Mouse (Mus musculus) neural tube, embryonic 14.5 days (tissue): ENCODE results near the gene Izumo2. TPM values are rescaled to one million over a fixed set of nuclear protein-coding genes. Genes with fewer than 3 reads are reported as not detected.
A peak's percentile ranks its signal among the peaks of the same experiment; 100 is the strongest.

Source experiments
- ATAC-seq: fragments of 200-750 bp; cut with Nextera tagmentation; 2 replicates; pipeline ENCODE4 v1.8.0; 2017; ENCODE audit warnings: low read depth, mild to moderate bottlenecking, moderate TSS enrichment, moderate library complexity
- H3K27ac ChIP-seq: fragments of 300-500 bp; sonication (generic); 2 replicates; pipeline ENCODE4 v1.5.1; 2014; ENCODE audit warnings: low read depth, mild to moderate bottlenecking, control low read depth, low read length, moderate library complexity, mixed read lengths
- H3K27me3 ChIP-seq: fragments of 300-500 bp; sonication (generic); 2 replicates; pipeline ENCODE4 v1.6.1; 2014; ENCODE audit warnings: low read length; ENCODE audit not compliant: control insufficient read depth, insufficient read depth
- H3K36me3 ChIP-seq: fragments of 300-500 bp; sonication (generic); 2 replicates; pipeline ENCODE4 v1.6.1; 2014; ENCODE audit warnings: low read length, mixed read lengths; ENCODE audit not compliant: control insufficient read depth, insufficient read depth
- H3K4me1 ChIP-seq: fragments of 300-500 bp; sonication (generic); 2 replicates; pipeline ENCODE4 v1.6.1; 2014; ENCODE audit warnings: low read length; ENCODE audit not compliant: control insufficient read depth, insufficient read depth
- H3K4me2 ChIP-seq: fragments of 300-500 bp; sonication (generic); 2 replicates; pipeline ENCODE4 v1.6.1; 2014; ENCODE audit warnings: mild to moderate bottlenecking, low read depth, low read length, control low read depth
- H3K4me3 ChIP-seq: fragments of 300-500 bp; sonication (generic); 2 replicates; pipeline ENCODE4 v1.5.1; 2014; ENCODE audit warnings: low read depth, low read length, control low read depth, mixed read lengths
- H3K9ac ChIP-seq: fragments of 300-500 bp; sonication (generic); replicated peaks from 2 replicates; pipeline ENCODE4 v1.6.1; 2014; ENCODE audit warnings: low read depth, mild to moderate bottlenecking, control low read depth, low read length, mixed read lengths
- H3K9me3 ChIP-seq: fragments of 300-500 bp; sonication (generic); 2 replicates; pipeline ENCODE4 v1.6.1; 2016; ENCODE audit warnings: low read length; ENCODE audit not compliant: control insufficient read depth
- WGBS: fragments of 180-500 bp; shearing (Covaris S2); extraction: QIAGEN DNeasy Blood & Tissue Kit; methylation state at CpG from one replicate; pipeline ENCODE4 v1.1.7; 2014; 5-methylcytosine and 5-hydroxymethylcytosine counted together
- polyA plus RNA-seq: library from polyadenylated mRNA; unstranded; fragments of >200 nt; fragmentation: Nextera tagmentation; extraction: Ambion mirVana; gene quantifications from 2 replicates; pipeline ENCODE4 v1.2.1, GENCODE M21; 2014

Izumo2 gene
- polyA plus RNA-seq, 1 experiment from 2014 or later = not detected

DNA sequence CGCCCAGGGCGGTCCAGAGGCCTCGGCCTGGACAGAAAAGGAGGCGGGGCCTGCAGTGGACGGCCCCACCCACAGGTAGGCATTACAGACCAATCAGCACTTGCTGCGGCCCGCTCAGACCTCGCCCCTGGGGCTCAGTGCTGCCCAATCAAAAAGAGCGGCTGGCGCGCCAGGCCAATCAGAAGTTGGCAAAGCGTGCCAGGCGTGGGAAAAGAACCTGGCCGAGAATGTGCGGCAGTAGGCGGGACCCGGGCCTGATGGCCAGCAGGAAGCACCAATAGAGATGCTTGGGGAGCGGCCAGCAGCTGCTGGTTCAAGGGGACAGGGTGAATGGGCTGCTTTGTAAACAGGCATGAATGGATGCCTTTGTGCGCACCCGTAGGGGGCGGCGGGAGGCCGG, 37.7 kb upstream of the Izumo2 start, which contains the start of gene Myh14:
Gene Myh14, minus strand, starts transcription at position 41 of the 400 bp plus-strand sequence.
- H3K4me2 ChIP-seq = peak within 1 kb of the TSS; percentile 41
- H3K27ac ChIP-seq = no peak within 1 kb of the TSS; the same call in 1 of the 2 replicates
- under 1% methylated on average over 22 of the region's 23 CpGs for WGBS
- H3K36me3 ChIP-seq = no peaks in the 10 kb centered on the region
- H3K4me3 ChIP-seq = peak within 1 kb of the TSS; percentile 24
- H3K9ac ChIP-seq = no peak within 1 kb of the TSS; the same call in 1 of the 2 replicates
- no peaks in the 10 kb centered on the region for H3K9me3 ChIP-seq
- peaks cover 4% of the 10 kb centered on the region; the same call in 1 of the 2 replicates for H3K27me3 ChIP-seq
- peak; percentile 97 for ATAC-seq
- H3K4me1 ChIP-seq = no peaks in the 10 kb centered on the region

DNA sequence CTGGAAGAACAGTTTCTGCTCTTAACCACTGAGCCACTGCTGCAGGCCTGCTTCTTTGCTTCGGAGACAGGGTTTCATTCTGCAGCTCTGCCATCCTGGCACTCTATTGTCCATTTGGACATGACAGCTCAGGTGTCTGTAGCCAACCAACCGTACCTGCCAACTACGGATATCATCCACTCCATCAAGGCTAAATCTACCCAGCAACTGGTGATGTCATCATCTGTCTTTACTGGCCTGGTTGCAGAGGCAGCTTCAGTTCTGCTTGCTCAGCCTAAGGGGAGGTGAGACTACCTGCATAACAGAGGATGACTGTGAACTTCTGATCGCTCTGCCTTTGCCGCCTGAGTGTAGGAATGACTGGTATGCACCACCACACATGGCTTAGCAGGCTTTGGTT, 36.3 kb upstream of the Izumo2 start:
- Histone ChIP-seq H3K9ac (no peak overlapping the region), H3K4me3 (no peak overlapping the region), H3K9me3 (no peaks in the 10 kb centered on the region), H3K27ac (no peak overlapping the region), H3K36me3 (no peaks in the 10 kb centered on the region), H3K27me3 (peaks cover 4% of the 10 kb centered on the region; the same call in 1 of the 2 replicates), H3K4me2 (no peak overlapping the region), H3K4me1 (no peaks in the 10 kb centered on the region)
- 81% methylated on average over 5 of the region's 5 CpGs for WGBS
- no peak for ATAC-seq

DNA sequence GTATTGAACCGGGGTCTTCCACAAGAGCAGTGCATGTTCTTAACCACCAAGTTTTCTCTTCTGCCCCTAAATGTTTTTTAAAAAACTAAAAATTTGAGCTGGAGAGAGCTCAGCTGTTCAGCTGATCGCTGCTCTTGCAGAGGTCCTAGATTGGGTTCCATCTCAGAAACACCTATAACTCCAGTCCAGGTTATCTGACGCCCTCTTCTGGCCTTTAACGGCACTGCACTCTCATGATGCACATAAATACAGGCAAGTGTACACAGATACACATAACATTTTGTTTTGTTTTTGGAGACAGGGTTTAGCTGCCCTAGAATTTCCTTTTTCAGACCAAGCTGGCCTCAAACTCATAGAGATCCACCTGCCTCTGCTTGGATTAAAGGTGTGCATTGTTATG, 34.0 kb upstream of the Izumo2 start:
- no peaks in the 10 kb centered on the region for H3K36me3 ChIP-seq
- no peak overlapping the region for H3K4me3 ChIP-seq
- no peak for ATAC-seq
- no peak overlapping the region for H3K4me2 ChIP-seq
- H3K9ac ChIP-seq = no peak overlapping the region
- no peaks in the 10 kb centered on the region for H3K9me3 ChIP-seq
- no peaks in the 10 kb centered on the region for H3K27me3 ChIP-seq
- H3K27ac ChIP-seq = no peak overlapping the region
- no peaks in the 10 kb centered on the region for H3K4me1 ChIP-seq
- 75% methylated on average over 4 of the region's 4 CpGs for WGBS

DNA sequence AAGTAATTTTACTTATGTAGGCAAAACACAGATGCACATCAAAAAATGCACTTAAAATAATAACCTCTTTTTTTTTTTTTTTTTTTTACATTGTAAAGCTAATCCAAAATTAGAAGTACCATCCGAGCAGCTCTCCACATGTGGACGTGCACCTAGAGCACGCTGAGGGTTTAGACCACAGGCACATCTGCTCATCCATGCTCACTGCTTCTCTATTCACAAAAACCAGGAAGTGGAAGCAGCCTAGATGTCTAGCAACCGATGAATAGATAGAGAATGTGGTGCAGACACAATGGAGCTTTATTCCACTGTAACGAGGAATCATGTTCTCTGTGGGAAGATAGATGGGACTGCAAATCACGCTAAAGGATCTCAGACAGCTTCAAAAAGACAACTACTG, 33.4 kb upstream of the Izumo2 start:
- H3K4me1 ChIP-seq = no peaks in the 10 kb centered on the region
- WGBS = 49% methylated on average over 6 of the region's 6 CpGs

DNA sequence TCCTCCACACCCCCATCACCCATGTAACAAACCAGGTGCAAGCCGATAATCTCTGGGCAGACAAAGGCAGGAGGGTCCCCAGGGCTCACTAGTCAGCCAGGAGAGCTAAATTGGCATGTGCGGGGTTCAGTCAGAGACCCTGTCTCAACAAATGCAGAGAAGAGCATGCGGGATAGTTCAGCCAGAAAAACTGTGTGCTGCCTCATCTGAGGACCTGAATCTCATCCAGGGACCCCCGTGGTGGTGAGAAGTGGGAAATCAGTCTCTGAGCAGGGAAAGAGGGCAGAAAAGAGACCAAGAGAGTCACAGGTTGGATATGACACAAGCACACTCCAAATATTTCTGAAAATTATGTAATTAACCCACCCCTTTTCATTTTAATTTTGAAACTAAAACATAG, 32.4 kb upstream of the Izumo2 start:
- Histone ChIP-seq H3K27ac (no peak overlapping the region), H3K9ac (no peak overlapping the region), H3K9me3 (no peaks in the 10 kb centered on the region), H3K36me3 (no peaks in the 10 kb centered on the region), H3K4me2 (no peak overlapping the region), H3K4me1 (no peaks in the 10 kb centered on the region), H3K27me3 (no peaks in the 10 kb centered on the region), H3K4me3 (no peak overlapping the region)
- ATAC-seq = no peak
- 60% methylated on average over 4 of the region's 4 CpGs for WGBS

More for the DNA sequence above, 33.4 kb upstream of the Izumo2 start:
- Histone ChIP-seq H3K9ac (no peak overlapping the region), H3K9me3 (no peaks in the 10 kb centered on the region), H3K4me2 (no peak overlapping the region), H3K36me3 (no peaks in the 10 kb centered on the region), H3K4me3 (no peak overlapping the region), H3K27ac (no peak overlapping the region), H3K27me3 (no peaks in the 10 kb centered on the region)
- no peak for ATAC-seq

DNA sequence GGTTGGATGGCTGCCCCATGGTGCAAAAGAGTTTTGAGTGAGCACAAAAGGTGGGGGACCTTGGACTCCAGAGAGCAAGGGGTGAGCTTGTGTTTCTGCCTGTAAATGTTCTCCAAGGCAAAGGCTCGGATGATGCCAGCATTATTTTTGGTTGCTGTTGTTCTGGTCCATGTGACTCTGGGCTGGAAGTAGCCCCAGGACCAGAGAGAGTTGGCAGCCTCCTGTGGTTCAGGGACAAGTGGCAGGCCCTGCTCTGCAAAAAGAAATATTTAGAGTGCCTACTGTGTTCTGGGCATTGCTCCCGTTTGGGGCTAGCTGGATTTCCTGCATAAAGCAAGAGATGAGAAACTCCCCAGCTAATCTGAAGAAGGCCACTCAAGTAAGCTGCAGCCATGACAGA, 31.9 kb upstream of the Izumo2 start:
- no peaks in the 10 kb centered on the region for H3K36me3 ChIP-seq
- H3K9ac ChIP-seq = no peak overlapping the region
- H3K27ac ChIP-seq = no peak overlapping the region
- H3K4me3 ChIP-seq = no peak overlapping the region
- WGBS = 65% methylated on average over 2 of the region's 2 CpGs
- H3K4me1 ChIP-seq = no peaks in the 10 kb centered on the region
- ATAC-seq = no peak
- H3K27me3 ChIP-seq = no peaks in the 10 kb centered on the region
- H3K9me3 ChIP-seq = no peaks in the 10 kb centered on the region
- no peak overlapping the region for H3K4me2 ChIP-seq

DNA sequence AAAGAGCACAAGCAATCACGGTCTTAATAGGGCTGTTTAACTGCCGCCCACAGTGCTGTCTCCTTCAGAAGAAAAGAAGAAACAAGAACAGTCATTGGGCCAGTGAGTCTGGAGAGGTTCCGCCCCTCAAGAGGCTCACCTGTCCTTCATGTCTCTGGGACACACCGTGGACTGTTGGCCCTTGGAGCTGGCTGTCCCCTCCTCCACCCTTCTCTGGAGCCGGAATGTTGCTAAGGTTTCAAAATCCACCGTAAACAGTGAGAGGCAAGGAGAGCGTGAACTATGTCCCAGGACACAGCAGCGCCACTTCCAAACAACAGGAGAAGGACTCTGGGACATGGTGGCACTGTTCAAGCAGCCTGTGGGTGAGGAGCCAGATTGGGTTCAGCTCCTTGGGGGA, 24.9 kb upstream of the Izumo2 start:
- H3K4me3 ChIP-seq = no peak overlapping the region

DNA sequence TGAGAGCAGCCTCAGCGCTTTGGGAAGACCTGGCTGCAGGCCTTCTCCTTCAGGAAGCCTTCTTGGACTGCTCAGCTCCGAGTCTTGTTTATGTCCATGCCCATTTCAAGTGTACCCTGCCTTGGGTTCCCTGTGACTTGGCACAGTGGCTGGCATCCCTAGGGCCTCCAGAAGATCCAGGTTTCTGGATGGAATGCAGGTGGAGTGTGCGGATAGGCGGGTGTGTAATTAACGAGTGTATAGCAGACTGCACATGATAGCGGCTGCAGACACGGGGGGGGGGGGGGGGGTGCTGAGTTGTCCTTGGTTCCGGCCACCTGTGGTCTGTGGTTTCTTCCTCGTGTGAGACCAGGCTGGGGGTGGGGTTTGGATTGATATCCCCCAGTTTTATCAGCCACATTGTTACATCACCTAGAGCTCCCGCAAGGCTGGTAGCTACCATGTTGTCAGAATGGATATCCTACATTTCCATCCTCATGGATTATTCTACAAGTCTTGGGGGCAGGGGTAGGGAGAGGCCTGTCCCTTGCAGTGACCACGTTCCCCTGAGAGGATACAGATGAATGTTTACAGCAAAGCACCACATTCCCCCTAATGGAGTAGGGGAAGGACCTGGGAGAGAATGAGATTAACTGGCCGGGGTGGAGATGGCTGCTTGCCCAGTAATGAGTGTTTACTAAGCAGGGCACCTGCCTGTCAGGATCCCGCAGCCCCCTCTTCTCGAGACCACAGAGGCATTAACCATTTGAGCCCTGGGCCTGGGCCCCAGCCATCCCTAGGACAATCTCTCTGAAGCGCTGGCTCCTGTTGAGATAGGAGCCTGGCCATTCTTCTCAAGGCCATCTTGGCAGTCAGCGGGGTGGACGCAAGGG, 22.8 kb upstream of the Izumo2 start:
- peak; percentile 49; the same call in 1 of the 2 replicates for ATAC-seq
- H3K27ac ChIP-seq = no peak overlapping the region

More for the DNA sequence above, 24.9 kb upstream of the Izumo2 start:
- Histone ChIP-seq H3K36me3 (no peaks in the 10 kb centered on the region), H3K27ac (no peak overlapping the region), H3K27me3 (no peaks in the 10 kb centered on the region), H3K4me2 (no peak overlapping the region), H3K4me1 (no peaks in the 10 kb centered on the region), H3K9me3 (no peaks in the 10 kb centered on the region), H3K9ac (no peak overlapping the region)
- 82% methylated on average over 8 of the region's 8 CpGs for WGBS
- no peak for ATAC-seq

DNA sequence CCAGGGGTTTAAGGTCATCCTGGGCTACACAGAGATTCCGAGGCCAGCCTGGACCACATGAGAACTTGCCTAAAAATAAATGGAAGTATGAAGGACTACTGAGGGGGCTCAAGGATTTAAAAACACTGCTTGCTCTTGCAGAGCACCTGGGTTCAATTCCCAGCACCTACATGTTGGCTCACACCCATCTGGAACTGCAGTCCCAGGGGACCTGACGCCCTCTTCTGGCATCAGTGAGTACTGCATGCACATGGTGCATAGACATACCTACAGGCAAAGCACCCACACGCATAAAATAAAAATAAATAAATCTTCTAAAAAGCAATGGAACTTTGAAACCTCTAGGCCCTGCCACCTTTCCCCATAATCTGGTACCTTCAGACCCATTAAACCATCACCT, 19.7 kb upstream of the Izumo2 start:
- no peaks in the 10 kb centered on the region for H3K4me1 ChIP-seq
- no peak for ATAC-seq
- WGBS = 81% methylated on average over 3 of the region's 3 CpGs

More for the DNA sequence above, 22.8 kb upstream of the Izumo2 start:
- no peak overlapping the region for H3K9ac ChIP-seq
- no peak overlapping the region for H3K4me3 ChIP-seq
- WGBS = 68% methylated on average over 17 of the region's 17 CpGs
- no peaks in the 10 kb centered on the region for H3K9me3 ChIP-seq
- no peaks in the 10 kb centered on the region for H3K4me1 ChIP-seq
- no peak overlapping the region for H3K4me2 ChIP-seq
- no peaks in the 10 kb centered on the region for H3K36me3 ChIP-seq
- H3K27me3 ChIP-seq = no peaks in the 10 kb centered on the region

More for the DNA sequence above, 19.7 kb upstream of the Izumo2 start:
- no peak overlapping the region for H3K27ac ChIP-seq
- no peaks in the 10 kb centered on the region for H3K9me3 ChIP-seq
- H3K4me3 ChIP-seq = no peak overlapping the region
- H3K27me3 ChIP-seq = no peaks in the 10 kb centered on the region
- H3K4me2 ChIP-seq = no peak overlapping the region
- no peak overlapping the region for H3K9ac ChIP-seq
- H3K36me3 ChIP-seq = no peaks in the 10 kb centered on the region
